Mouse (Mus musculus): Measurements from ENCODE around the gene Aox4.

The Aox4 gene

GRCm38 (mm10) chr1:58303726-58304125 lies 93.5 kb downstream of the Aox4 start:
- peak; percentile 78 for DNase-seq

DNA sequence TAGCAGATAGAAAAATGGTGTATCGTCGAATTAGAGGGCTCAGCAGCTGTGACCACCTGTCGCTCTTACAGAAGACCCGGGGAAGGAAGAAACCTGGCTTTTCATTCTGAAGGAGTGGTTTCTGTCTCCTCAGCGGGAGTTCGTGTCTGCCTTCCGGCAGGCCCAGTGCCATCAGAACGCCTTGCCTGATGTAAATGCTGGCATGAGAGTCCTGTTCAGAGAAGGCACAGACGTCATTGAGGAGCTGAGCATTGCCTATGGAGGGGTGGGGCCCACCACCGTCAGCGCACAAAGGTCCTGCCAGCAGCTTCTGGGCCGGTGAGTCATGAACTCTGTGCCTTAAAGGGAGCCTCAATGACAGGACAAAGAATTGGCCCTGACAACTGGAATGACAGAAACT lies 94.1 kb downstream of the Aox4 start:
- DNase-seq, result peak; percentile 38

DNA sequence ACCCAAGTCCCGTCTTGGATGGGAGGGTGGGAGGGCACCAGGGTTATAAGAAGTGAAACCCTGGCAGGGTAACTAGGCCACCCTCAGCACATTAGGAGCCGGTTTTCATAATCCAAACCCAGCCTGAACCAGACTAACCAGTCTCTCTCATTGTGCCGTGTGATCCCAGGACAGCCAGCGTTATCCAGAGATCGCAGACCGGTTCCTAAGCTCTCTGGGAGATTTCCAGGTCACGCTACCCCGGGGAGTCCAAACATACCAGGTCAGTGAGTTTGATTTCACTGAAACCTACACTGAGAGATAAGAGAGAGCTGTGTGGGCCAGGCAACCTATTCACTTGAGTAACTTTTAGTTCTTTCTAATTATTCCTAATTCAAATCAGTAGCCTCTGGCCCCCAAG lies 97.0 kb downstream of the Aox4 start:
- DNase-seq, result no peak

DNA sequence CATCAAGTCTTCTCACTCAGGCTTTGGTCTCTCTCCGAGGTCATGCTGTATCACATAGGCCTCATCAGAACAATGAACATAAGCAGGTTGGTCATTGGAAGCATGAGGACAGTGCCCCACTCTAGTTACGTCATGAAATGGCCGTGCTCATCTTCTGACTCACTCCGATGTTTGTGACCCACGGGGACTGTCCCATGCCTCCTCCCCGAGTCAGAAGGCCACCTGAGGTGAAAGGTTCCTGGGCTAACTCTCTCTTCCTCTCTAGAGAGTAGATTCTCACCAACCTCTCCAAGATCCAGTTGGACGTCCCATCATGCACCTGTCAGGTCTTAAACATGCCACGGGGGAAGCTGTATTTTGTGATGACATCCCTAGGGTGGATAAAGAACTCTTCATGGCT lies 98.4 kb downstream of the Aox4 start:
- no peak for DNase-seq

GRCm38 (mm10) chr1:58309853-58310252 lies 99.7 kb downstream of the Aox4 start:
- DNase-seq, result no peak

- peak; percentile 39 for DNase-seq
Measured at GRCm38 (mm10) chr1:58311221-58311864, 101.1 kb downstream of the Aox4 start.

- DNase-seq, result no peak
Measured at GRCm38 (mm10) chr1:58313173-58313572, 103.0 kb downstream of the Aox4 start.

GRCm38 (mm10) chr1:58315532-58315931 lies 105.3 kb downstream of the Aox4 start:
- no peak for DNase-seq

All from thymus, postnatal 25 days (tissue).